Mouse (Mus musculus) layer of hippocampus, postnatal 25 days (tissue): ENCODE data around the gene Slc30a2. TPM values are rescaled to one million over a fixed set of nuclear protein-coding genes. Genes with fewer than 3 reads are reported as not detected.
"Not testable (repeated sequence)": the region's sequence is repeated elsewhere in the genome, so short reads cannot be mapped to it uniquely, and the experiment has no call there.

Experiments
- DNase-seq, 2 experiments: peaks; one replicate each; pipeline ENCODE4 v3.0.0; 2022; ENCODE audit warnings: mixed read lengths in 2 of 2, low spot score in 1 of 2; ENCODE audit errors: extremely low spot score in 1 of 2
- total RNA-seq, 2 experiments: library from RNA; stranded (reverse); gene quantifications; 2 replicates each; pipeline ENCODE4 v1.2.3; 2021

Gene Slc30a2
- under 1 TPM in 1 of 2 experiments, not detected in 1; 0.12 TPM for total RNA-seq

DNA sequence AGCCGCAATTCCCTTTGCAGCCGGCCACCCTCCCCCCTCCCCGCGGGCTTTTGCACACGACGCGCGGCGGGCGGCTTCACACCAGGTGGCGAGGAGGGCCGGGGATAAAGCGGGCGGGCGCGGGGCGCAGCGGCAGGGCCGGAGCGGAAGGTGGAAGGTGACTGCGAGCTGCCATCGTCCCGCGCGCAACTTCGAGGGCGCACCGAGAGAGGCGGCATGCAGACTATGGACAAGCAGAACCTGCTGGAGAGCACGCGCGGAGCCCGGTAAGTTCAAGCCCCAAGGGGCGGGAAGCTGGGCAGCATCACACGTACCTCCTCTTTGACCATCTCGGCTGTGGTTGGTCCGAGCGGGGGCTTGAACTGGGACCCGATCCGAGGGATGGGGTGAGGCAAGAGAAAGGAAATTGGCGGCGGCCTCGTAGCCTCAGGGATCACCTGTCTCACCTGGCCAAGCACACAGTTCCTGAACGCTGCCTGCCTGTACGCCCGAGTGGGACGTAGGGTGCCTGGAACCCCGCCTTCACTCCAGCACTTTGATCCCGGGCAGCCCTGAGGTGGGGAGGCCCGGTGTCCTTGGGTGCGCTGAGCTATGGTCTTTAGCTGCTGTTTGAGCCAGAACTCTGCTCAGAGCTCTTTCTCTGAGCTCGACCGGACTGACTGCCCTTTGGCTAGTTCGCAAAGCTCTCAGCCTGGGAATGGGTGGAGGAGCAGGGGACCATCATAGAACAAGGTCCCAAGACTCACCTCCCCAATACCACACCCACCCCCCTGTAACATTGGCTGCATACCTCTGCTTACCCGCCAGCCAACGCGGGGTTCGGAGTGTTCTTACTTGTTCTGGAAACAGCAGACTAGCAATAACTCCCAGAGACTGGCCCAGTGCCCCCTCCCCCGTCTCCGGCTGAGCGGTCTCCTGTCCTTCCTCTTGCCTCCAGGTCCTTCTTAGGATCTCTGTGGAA lies at the start of gene Slc30a2:
TSS of gene Slc30a2 (plus strand) at position 111 of the 961 bp plus-strand sequence.
- no peak for DNase-seq

GRCm38 (mm10) chr4:134293692-134294163 lies 49.3 kb upstream of the Slc30a2 start:
- DNase-seq = no peak

- not testable (repeated sequence) for DNase-seq
Observed at GRCm38 (mm10) chr4:134296096-134296495, 46.9 kb upstream of the Slc30a2 start.

DNA sequence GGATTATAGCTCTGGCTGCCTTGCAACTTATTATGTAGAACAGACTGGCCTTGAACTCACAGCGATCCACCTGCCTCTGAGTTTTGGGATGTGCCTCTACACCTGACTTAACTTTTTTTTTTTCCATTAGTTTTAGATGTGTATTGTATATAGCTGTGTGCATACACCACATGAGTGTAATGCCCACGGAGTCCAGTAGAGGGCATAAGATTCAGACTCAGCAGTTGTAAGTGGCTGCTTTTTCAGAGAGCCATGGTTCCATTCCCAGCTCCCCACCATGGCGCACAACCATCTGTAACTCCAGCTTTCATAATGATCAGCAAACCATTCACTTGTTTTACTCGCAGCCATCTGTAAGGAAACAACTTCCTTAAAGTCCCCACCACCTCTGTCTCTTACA lies 46.5 kb upstream of the Slc30a2 start:
- DNase-seq = no peak

DNA sequence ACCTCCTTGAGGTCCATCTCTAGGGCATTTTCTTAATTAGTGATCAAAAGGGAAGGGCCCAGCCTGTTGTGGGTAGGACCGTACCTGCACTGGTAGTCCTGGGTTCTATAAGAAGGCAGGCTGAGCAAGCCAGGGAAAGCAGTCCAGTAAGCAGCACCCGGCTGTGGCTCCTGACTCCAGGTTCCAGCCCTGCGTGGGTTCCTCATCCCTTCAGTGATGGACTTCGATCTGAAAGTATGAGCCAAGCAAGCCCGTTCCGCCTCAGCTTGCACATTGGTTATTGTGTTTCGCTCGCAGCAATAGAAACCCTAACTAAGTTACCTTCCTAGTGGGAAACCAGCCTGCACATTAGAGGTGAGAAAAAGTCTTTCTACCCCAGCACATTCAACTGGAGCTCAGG lies 45.6 kb upstream of the Slc30a2 start:
- no peak for DNase-seq

DNA sequence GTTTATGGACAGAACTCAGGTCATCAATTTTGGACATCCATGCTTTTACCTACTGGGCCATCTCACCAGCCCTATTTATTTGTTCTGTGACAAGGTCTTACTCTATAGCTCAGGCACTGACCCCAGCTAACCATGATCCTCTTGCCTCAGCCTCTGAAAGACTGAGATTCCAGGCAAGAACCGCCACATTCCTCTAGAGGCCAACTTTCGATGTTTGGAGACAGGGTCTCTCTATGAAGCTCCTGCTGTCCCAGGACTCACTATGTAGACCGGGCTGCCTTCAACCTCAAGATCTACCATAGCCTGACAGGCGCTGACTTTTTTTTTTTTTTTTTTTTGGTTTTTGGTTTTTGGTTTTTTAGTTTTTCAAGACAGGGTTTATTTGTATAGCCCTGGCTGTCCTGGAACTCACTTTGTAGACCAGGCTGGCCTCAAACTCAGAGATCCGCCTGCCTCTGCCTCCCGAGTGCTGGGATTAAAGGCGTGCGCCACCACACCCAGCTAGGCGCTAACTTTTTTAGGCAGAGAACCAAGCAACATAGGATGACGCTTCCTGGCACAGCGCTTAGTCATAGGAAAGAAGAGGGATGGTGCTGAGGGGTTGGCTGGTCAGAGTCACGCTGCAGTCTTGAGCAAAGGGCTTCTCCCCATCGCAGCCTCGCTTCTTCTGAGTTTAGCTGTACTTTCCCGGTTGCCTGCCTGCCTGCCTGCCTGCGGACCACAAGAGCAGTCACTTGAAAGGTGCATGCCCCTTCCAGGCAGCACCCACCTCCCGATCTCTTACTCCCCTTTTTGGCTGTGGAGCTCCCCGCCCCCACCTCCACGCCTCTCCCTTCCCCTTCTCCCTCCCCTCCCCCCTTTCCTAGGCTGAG lies 44.1 kb upstream of the Slc30a2 start:
- DNase-seq = no peak

DNA sequence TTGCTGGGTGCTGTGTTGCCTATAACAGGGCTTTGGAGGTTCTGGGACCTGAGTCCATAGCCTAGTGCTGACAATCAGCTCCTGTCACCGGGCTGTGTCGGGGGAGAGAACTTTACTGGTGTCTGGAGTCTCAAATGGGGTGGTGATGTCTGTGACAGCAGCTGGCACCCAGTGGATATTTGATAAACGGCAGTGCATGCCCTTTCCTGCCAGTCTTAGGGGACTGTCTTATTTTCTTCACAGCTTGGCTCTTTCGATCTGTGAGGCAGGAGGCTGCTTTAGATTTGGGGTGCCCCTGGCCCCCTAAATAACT lies 43.5 kb upstream of the Slc30a2 start:
- no peak for DNase-seq

DNA sequence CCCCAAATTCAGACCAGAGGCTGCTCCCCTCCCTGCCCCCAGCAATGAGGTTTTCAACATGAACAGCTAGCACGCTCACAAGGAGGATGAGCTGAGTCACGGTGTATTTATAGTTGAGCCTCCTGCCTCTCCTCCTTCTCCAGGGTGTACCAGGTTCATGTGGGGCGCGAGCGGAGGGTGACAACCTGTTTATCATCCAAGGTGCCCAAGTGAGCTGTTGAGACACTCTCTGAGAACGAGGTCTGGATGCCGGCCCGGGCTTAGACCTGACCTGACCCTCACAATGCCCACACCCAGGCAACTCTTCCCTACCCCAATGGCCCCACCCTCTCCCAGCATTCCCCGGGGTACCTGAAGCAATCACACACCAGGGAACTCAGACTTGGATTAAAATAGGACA lies 42.7 kb upstream of the Slc30a2 start:
- DNase-seq = no peak

DNA sequence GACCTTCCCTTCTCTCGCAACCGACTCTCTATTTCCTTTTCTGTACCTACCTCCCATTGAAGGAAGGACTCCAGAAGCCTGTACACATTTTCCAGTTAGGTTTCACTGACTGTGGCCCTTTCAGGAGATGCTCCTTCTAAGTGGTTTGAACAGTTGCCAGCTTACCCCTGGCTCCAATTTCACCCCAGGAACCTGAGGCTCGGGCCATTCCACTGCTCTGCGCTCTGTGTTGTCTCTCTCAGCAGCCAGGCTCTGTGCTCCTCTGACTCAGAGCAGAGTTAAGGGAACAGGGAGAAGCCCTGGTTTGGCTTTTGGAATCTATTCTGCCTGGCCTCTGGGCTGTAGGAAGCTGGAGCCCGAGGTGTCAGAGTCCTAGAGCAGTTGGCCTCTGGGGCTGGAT lies 40.9 kb upstream of the Slc30a2 start:
- DNase-seq = no peak

DNA sequence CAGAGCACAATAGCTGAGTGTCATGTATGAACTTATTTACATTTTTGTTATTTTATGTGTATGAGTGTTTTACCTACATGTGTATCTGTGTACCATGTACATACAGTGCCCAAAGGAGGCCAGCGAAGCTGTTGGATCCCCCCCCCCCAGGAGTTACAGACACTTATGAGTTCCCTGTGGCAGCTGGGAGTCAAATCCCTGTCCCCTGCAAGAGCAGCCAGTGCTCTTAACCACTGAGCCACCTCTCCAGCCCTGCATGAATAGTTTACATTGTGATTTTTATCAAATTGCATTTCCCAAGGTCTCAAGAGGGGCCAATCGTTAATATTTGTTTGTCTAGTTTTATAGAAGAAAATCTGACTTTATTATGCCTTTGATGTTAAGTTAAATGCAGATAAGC lies 36.0 kb upstream of the Slc30a2 start:
- no peak for DNase-seq

DNA sequence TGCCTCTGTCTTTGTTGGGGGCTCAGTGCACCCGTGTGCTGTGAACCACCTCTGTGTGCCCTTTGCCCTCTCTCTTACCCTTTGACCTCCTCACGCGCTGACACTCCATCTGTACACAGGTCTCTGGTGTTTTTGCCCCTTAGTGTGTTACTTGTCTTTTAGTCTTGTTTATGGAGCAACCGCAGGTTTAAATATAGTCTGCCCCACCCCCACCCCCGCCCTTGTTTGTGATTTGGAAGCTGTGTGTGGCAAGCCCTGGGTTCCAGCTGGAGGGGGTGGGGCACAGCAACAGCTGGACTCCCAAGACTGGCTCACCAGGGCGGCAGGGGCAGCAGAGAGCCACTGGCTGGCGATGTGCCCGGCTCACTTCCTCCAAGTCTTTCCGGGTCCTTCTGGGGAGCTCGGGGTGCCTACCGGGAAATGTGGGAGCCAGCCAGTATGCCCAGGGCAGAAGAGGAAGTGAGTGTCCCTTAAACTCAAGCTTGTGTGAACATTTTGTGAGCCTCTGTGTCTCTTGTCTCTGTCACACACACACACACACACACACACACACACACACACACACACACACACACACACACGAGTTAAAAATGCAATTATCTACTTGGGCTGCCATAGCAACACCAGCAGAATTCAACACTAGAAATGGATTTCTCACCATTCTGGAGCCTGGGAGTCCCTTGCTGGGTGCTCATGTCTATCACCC lies 35.5 kb upstream of the Slc30a2 start:
- peak; percentile 46 to 57 for DNase-seq

DNA sequence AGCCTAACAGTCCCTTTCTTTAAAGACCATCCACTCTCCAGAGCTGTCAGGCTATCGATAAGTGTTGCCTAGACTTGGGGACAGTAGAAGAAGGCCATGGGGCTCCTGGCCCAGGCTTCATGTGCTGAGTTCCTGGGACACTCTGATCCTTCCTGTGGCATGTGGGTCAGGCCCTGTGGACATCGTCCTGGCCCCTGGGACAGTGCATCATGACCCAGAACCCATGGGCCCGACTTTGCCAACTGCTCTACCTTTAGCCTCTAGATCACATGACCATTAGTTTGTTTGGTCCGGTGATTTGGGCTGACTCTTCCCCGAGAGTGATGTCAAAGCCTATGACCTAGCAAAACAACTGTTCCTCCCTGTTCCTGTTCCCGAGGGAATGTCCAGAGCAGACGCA lies 32.9 kb upstream of the Slc30a2 start:
- DNase-seq = no peak

- DNase-seq = no peak
Observed at GRCm38 (mm10) chr4:134310656-134311055, 32.3 kb upstream of the Slc30a2 start.

GRCm38 (mm10) chr4:134311784-134312183 lies 31.2 kb upstream of the Slc30a2 start:
- no peak for DNase-seq

DNA sequence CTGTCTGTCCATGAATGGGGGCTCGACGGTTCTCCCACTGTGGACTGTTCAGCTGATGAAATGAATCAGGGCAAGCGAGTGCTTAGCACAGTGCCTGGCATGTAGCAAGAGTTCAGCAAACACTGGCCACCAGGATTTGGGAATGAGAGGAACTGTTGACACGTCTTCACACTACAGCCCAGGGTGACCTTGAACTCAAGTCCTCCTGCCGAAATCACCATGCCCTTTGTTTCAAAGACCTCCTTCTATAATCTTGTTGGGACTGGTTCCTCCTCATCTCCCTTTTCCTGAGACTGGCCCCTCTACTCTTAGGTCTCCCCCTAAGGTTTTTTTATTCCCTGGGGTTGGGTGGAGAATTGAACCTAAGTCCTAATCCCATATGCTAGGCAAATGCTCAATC lies 30.6 kb upstream of the Slc30a2 start:
- DNase-seq = no peak

DNA sequence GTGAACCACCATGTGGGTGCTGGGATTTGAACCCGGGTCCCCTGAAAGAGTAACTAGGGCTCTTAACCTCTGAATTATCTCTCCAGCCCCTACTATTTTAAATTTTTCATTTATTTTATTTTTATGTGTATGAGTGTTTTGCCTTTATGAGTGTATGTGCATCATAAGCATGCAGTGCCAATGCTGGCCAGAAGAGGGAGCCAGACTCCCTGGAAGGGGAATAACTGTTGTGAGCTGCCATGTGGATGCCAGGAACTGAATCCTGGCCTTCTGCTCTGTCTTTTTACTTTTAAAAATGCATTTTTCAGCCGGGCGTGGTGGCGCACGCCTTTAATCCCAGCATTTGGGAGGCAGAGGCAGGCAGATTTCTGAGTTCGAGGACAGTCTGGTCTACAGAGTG lies 30.1 kb upstream of the Slc30a2 start:
- DNase-seq = no peak

GRCm38 (mm10) chr4:134314081-134314655 lies 28.8 kb upstream of the Slc30a2 start:
- no peak for DNase-seq

- no peak for DNase-seq
Observed at GRCm38 (mm10) chr4:134314876-134315275, 28.1 kb upstream of the Slc30a2 start, which contains the start of gene Trim63. TSS of gene Trim63 (plus strand) at chr4:134315120.

DNA sequence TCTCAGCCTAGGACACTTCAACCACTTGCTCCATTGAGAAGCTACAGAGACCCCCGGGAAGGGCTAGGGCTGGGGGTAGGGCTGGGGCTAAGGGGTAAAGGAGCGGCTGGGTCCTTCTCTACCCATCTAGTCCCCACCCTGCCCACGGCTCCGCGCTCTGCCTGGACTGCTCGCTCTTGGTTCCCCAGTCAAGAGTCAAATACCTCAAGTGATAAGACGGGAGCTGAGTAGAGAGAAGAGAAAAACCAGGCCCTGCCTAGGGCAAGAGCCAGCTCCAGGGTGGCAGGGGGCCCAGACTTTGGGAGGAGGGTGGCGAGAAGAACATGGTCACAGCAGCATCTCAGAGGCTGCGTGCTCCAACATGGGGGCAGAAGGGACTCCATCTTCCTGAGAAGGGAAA lies 27.5 kb upstream of the Slc30a2 start:
- DNase-seq = no peak

- no peak for DNase-seq
Observed at GRCm38 (mm10) chr4:134316390-134316789, 26.6 kb upstream of the Slc30a2 start.
